Mouse (Mus musculus) stomach, embryonic 16.5 days (tissue): ENCODE data around the gene Szt2. TPM values are rescaled to one million over a fixed set of nuclear protein-coding genes. Genes with fewer than 3 reads are reported as not detected.

Experiments used
- ATAC-seq: fragments of 200-750 bp; cut with Nextera tagmentation; 2 replicates; pipeline ENCODE4 v1.8.0; 2017; ENCODE audit warnings: moderate number of reproducible peaks, moderate TSS enrichment; ENCODE audit not compliant: insufficient read depth, low FRiP score
- H3K27ac ChIP-seq: fragments of 300-500 bp; sonication (generic); 2 replicates; pipeline ENCODE4 v1.5.1; 2014; ENCODE audit warnings: low read length
- H3K27me3 ChIP-seq: fragments of 300-500 bp; sonication (generic); 2 replicates; pipeline ENCODE4 v1.6.1; 2014; ENCODE audit warnings: low read length, control low read depth, mixed read lengths; ENCODE audit not compliant: control insufficient read depth, insufficient read depth
- H3K36me3 ChIP-seq: fragments of 300-500 bp; sonication (generic); 2 replicates; pipeline ENCODE4 v1.6.1; 2014; ENCODE audit warnings: low read length; ENCODE audit not compliant: control insufficient read depth, insufficient read depth
- H3K4me1 ChIP-seq: fragments of 300-500 bp; sonication (generic); 2 replicates; pipeline ENCODE4 v1.6.1; 2014; ENCODE audit warnings: low read length, control low read depth, mixed read lengths; ENCODE audit not compliant: control insufficient read depth, insufficient read depth
- H3K4me2 ChIP-seq: fragments of 300-500 bp; sonication (generic); 2 replicates; pipeline ENCODE4 v1.6.1; 2014; ENCODE audit warnings: low read depth, low read length, mixed read lengths
- H3K4me3 ChIP-seq: fragments of 300-500 bp; sonication (generic); replicated peaks from 2 replicates; pipeline ENCODE4 v1.5.1; 2014; ENCODE audit warnings: mild to moderate bottlenecking, low read length
- H3K9ac ChIP-seq: fragments of 300-500 bp; sonication (generic); 2 replicates; pipeline ENCODE4 v1.6.1; 2014; ENCODE audit warnings: low read length
- H3K9me3 ChIP-seq: fragments of 300-500 bp; sonication (generic); replicated peaks from 2 replicates; pipeline ENCODE4 v1.6.1; 2016; ENCODE audit warnings: low read length, control low read depth; ENCODE audit not compliant: control insufficient read depth
- WGBS: fragments of 180-500 bp; shearing (Covaris S2); extraction: QIAGEN DNeasy Blood & Tissue Kit; methylation state at CpG from one replicate; pipeline ENCODE4 v1.1.7; 2014; 5-methylcytosine and 5-hydroxymethylcytosine counted together
- polyA plus RNA-seq: library from polyadenylated mRNA; unstranded; fragments of >200 nt; fragmentation: Nextera tagmentation; extraction: Ambion mirVana; gene quantifications from 2 replicates; pipeline ENCODE4 v1.2.1, GENCODE M21; 2015

Gene Szt2
- polyA plus RNA-seq, 1 experiment from 2014 or later, result 6.7 TPM

DNA sequence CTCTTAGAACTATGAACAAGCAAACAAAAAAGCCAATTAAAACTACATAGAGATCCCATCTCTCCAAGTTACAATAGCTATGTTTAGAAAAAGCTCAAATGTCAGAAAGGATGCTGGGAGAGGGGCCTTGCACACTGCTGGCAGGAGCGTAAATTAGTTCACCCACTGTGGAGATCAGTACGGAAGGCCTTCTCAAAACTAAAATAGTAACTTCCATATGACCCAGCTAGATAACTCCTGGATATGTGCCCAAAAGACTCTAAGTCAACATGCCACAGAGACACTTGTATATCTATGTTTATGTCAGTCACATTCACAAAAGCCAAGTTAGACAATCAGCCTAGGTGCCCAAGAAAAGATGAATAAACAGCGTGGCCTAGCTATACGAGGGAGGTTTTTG is 13.8 kb downstream of the Szt2 start:
- H3K36me3 ChIP-seq, result peaks cover 24% of the 10 kb centered on the region

DNA sequence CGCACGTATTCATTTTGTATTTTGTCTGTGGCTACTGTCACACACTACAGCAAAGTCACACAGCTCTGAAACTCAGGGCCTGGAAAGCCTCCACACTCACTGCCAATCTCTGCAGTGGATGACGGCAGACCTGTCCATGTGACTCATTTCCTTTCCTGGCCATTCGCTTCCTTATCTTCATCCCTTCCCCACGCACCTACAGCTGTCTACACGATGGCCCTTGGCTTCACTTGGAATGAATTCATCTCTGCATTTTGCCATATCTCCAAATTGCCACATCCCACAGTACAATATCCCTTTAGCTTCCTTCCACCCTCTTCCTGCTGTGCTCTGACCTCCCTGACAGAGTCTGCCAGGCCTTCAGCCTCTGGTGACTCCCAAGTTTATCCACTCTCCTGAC is 14.6 kb downstream of the Szt2 start:
- Histone ChIP-seq H3K4me1 (no peaks in the 10 kb centered on the region), H3K36me3 (peaks cover 29% of the 10 kb centered on the region), H3K9me3 (no peaks in the 10 kb centered on the region), H3K27ac (no peak overlapping the region), H3K27me3 (no peaks in the 10 kb centered on the region), H3K4me2 (no peak overlapping the region), H3K9ac (no peak overlapping the region), H3K4me3 (no peak overlapping the region)
- 90% methylated on average over 6 of the region's 6 CpGs for WGBS
- ATAC-seq, result no peak

More for the DNA sequence above, 13.8 kb downstream of the Szt2 start:
- 84% methylated on average over 4 of the region's 4 CpGs for WGBS
- H3K9ac ChIP-seq, result no peak overlapping the region
- no peaks in the 10 kb centered on the region for H3K4me1 ChIP-seq
- no peak for ATAC-seq
- H3K27me3 ChIP-seq, result no peaks in the 10 kb centered on the region
- H3K4me2 ChIP-seq, result no peak overlapping the region
- H3K4me3 ChIP-seq, result no peak overlapping the region
- no peak overlapping the region for H3K27ac ChIP-seq
- H3K9me3 ChIP-seq, result no peaks in the 10 kb centered on the region

- peaks cover 39% of the 10 kb centered on the region for H3K36me3 ChIP-seq
- no peak for ATAC-seq
Observed at GRCm38 (mm10) chr4:118390146-118390545, 18.9 kb downstream of the Szt2 start.

GRCm38 (mm10) chr4:118387316-118387715 is 21.8 kb downstream of the Szt2 start:
- Histone ChIP-seq H3K4me3 (no peak overlapping the region), H3K27me3 (no peaks in the 10 kb centered on the region), H3K36me3 (peaks cover 38% of the 10 kb centered on the region), H3K9ac (no peak overlapping the region), H3K4me2 (no peak overlapping the region), H3K9me3 (no peaks in the 10 kb centered on the region), H3K4me1 (no peaks in the 10 kb centered on the region), H3K27ac (no peak overlapping the region)
- 94% methylated on average over 8 of the region's 8 CpGs for WGBS
- no peak for ATAC-seq

More at GRCm38 (mm10) chr4:118390146-118390545, 18.9 kb downstream of the Szt2 start:
- WGBS, result 92% methylated on average over 11 of the region's 11 CpGs
- Histone ChIP-seq H3K4me3 (no peak overlapping the region), H3K27ac (no peak overlapping the region), H3K4me2 (no peak overlapping the region), H3K9ac (no peak overlapping the region), H3K27me3 (no peaks in the 10 kb centered on the region), H3K9me3 (no peaks in the 10 kb centered on the region), H3K4me1 (no peaks in the 10 kb centered on the region)

DNA sequence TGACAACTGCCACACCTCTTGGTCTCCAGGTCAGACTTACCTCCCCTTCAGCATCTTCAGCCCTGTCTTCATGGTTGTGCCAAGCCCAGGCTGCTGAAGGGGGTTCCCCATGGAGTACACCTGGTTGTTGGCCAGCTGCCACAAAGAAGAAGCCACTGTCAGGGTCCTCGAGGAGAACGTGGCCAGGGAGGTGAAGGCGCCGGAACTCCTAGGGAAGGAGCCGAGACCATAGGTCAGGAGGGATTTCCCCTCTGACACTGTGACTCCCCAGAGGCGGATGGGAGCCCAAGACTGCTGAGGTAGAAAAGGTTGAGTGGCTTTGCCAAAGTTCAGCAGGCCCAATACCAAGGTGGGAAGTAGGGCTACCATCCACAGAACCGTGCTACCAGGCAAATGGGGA is 25.8 kb downstream of the Szt2 start:
- Histone ChIP-seq H3K9me3 (no peaks in the 10 kb centered on the region), H3K9ac (no peak overlapping the region), H3K4me2 (no peak overlapping the region), H3K27ac (no peak overlapping the region), H3K36me3 (peaks cover 15% of the 10 kb centered on the region), H3K4me1 (no peaks in the 10 kb centered on the region), H3K4me3 (no peak overlapping the region), H3K27me3 (no peaks in the 10 kb centered on the region)
- ATAC-seq, result no peak
- WGBS, result 91% methylated on average over 7 of the region's 7 CpGs

GRCm38 (mm10) chr4:118375999-118376398 is 33.1 kb downstream of the Szt2 start:
- Histone ChIP-seq H3K36me3 (peaks cover 7% of the 10 kb centered on the region), H3K4me3 (no peak overlapping the region), H3K27ac (no peak overlapping the region), H3K4me1 (no peaks in the 10 kb centered on the region), H3K9ac (no peak overlapping the region), H3K4me2 (no peak overlapping the region), H3K9me3 (no peaks in the 10 kb centered on the region), H3K27me3 (no peaks in the 10 kb centered on the region)
- 94% methylated on average over 6 of the region's 6 CpGs for WGBS
- no peak for ATAC-seq

DNA sequence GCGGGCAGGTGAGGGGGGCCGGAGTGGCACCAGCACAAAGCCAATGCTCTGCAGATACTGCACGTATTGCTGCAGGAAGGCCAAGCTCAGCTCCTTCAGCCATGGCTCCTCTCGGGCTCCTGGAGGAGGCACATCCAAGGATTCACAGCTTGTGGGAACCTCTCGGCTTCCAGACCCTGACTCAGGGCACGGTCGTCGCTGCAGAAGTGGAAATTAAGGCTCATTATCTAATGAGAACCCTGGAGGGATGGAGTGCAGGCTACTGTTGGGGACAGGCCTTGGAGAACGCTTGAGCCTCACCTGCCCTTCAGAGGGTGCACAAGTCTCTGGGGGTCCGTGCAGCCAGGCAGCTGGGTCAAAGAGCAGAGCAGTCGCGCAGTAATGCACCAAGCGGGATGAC is 37.3 kb downstream of the Szt2 start:
- ATAC-seq, result no peak
- no peaks in the 10 kb centered on the region for H3K9me3 ChIP-seq
- 92% methylated on average over 13 of the region's 13 CpGs for WGBS
- H3K9ac ChIP-seq, result no peak overlapping the region
- no peaks in the 10 kb centered on the region for H3K27me3 ChIP-seq
- H3K36me3 ChIP-seq, result peaks cover 18% of the 10 kb centered on the region
- no peak overlapping the region for H3K4me3 ChIP-seq
- H3K4me2 ChIP-seq, result no peak overlapping the region
- H3K4me1 ChIP-seq, result no peaks in the 10 kb centered on the region
- no peak overlapping the region for H3K27ac ChIP-seq

DNA sequence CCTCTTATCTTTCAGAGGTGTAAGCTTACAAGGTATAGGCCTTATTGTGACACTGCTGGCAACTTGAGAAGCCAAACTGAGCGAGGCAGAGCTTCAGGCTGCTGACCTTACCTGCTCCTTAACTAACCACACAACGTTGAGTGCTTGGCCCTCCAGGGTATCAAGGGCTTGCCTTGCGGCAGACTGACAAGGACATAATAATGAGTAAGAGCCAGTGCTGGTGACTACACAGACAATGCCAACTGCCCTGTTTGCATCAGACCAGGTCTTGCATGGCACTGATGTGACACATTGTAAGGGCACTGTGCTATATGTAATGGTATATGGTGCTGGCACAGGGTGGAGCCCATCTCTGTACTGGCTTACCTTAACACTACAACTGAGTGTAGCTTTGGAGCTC is 40.5 kb downstream of the Szt2 start:
- no peaks in the 10 kb centered on the region for H3K4me1 ChIP-seq
- no peak overlapping the region for H3K9ac ChIP-seq
- no peak overlapping the region for H3K4me3 ChIP-seq
- no peak overlapping the region for H3K27ac ChIP-seq
- ATAC-seq, result no peak
- H3K27me3 ChIP-seq, result no peaks in the 10 kb centered on the region
- H3K9me3 ChIP-seq, result no peaks in the 10 kb centered on the region
- peaks cover 14% of the 10 kb centered on the region for H3K36me3 ChIP-seq
- H3K4me2 ChIP-seq, result no peak overlapping the region
- 89% methylated on average over 3 of the region's 3 CpGs for WGBS

- Histone ChIP-seq H3K36me3 (peaks cover 17% of the 10 kb centered on the region), H3K27me3 (no peaks in the 10 kb centered on the region), H3K27ac (no peak overlapping the region), H3K4me3 (no peak overlapping the region), H3K9me3 (no peaks in the 10 kb centered on the region), H3K4me1 (no peaks in the 10 kb centered on the region), H3K9ac (no peak overlapping the region), H3K4me2 (no peak overlapping the region)
- ATAC-seq, result no peak
- WGBS, result 87% methylated on average over 12 of the region's 12 CpGs
Observed at GRCm38 (mm10) chr4:118367551-118367950, 41.5 kb downstream of the Szt2 start.

DNA sequence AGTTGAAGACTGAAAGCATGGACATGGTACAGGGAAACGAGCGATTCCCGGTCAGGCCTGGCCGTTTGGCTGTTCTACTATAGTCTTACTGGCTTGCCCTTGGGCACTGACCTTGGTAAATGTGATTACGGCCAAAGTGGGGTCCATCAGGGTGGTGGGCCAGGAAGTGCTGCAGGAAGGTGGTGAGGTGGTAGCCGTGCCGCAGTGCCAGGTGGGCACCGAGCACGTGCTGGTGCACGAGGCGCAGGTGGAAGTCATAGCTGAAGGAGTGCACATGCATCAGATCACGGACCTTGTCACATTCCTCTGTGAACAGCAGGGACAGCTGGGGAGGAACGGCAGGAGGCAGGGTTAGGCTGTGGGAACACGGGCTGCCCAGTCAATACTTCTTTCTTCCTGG is 43.1 kb downstream of the Szt2 start:
- WGBS, result 91% methylated on average over 14 of the region's 14 CpGs
- Histone ChIP-seq H3K36me3 (peaks cover 21% of the 10 kb centered on the region), H3K9me3 (no peaks in the 10 kb centered on the region), H3K4me3 (no peak overlapping the region), H3K27ac (no peak overlapping the region), H3K4me1 (no peaks in the 10 kb centered on the region), H3K9ac (no peak overlapping the region), H3K4me2 (no peak overlapping the region), H3K27me3 (no peaks in the 10 kb centered on the region)
- ATAC-seq, result no peak
